Mouse (Mus musculus) B cell, adult 2 months (primary cell): Measurements from ENCODE around the gene Ctnnd2.

Source experiments
- DNase-seq, 2 experiments: peaks; one replicate each; pipeline ENCODE4 v3.0.0; 2022

The Ctnnd2 gene

GRCm38 (mm10) chr15:30548263-30548662 lies 375.9 kb downstream of the Ctnnd2 start:
- no peak for DNase-seq

GRCm38 (mm10) chr15:30550956-30551355 lies 378.6 kb downstream of the Ctnnd2 start:
- no peak for DNase-seq

GRCm38 (mm10) chr15:30553910-30554406 lies 381.6 kb downstream of the Ctnnd2 start:
- no peak for DNase-seq

GRCm38 (mm10) chr15:30555787-30556186 lies 383.4 kb downstream of the Ctnnd2 start:
- no peak for DNase-seq

- DNase-seq = no peak
These were observed 390.0 kb downstream of the Ctnnd2 start for GRCm38 (mm10) chr15:30562375-30562774.

- no peak for DNase-seq
These were observed 392.2 kb downstream of the Ctnnd2 start for GRCm38 (mm10) chr15:30564594-30564993.

GRCm38 (mm10) chr15:30570254-30570800 lies 397.9 kb downstream of the Ctnnd2 start:
- no peak for DNase-seq

GRCm38 (mm10) chr15:30587446-30587845 lies 415.1 kb downstream of the Ctnnd2 start:
- DNase-seq = no peak

- DNase-seq = no peak
These were observed 418.5 kb downstream of the Ctnnd2 start for GRCm38 (mm10) chr15:30590865-30591264.

GRCm38 (mm10) chr15:30595507-30595906 lies 423.1 kb downstream of the Ctnnd2 start:
- no peak for DNase-seq

GRCm38 (mm10) chr15:30610613-30611012 lies 438.2 kb downstream of the Ctnnd2 start:
- DNase-seq = peak; percentile 54 to 59

- DNase-seq = no peak
These were observed 443.1 kb downstream of the Ctnnd2 start for GRCm38 (mm10) chr15:30615451-30615850.

GRCm38 (mm10) chr15:30616861-30617260 lies 444.5 kb downstream of the Ctnnd2 start:
- no peak for DNase-seq

GRCm38 (mm10) chr15:30617932-30618331 lies 445.5 kb downstream of the Ctnnd2 start:
- DNase-seq = no peak

- no peak for DNase-seq
These were observed 456.1 kb downstream of the Ctnnd2 start for GRCm38 (mm10) chr15:30628524-30628923.

- no peak for DNase-seq
These were observed 459.8 kb downstream of the Ctnnd2 start for GRCm38 (mm10) chr15:30632113-30632735.

- DNase-seq = no peak
These were observed 461.5 kb downstream of the Ctnnd2 start for GRCm38 (mm10) chr15:30633917-30634316.

GRCm38 (mm10) chr15:30634522-30634921 lies 462.1 kb downstream of the Ctnnd2 start:
- DNase-seq = no peak

- no peak for DNase-seq
These were observed 468.3 kb downstream of the Ctnnd2 start for GRCm38 (mm10) chr15:30640651-30641050.

- DNase-seq = no peak
These were observed 473.3 kb downstream of the Ctnnd2 start for GRCm38 (mm10) chr15:30645688-30646087.

- no peak for DNase-seq
These were observed 474.4 kb downstream of the Ctnnd2 start for GRCm38 (mm10) chr15:30646501-30647431.

GRCm38 (mm10) chr15:30647679-30648311 lies 475.4 kb downstream of the Ctnnd2 start:
- no peak for DNase-seq

GRCm38 (mm10) chr15:30649964-30650363 lies 477.6 kb downstream of the Ctnnd2 start:
- no peak for DNase-seq
